Mouse (Mus musculus): Measurements from ENCODE around the gene H2-Q10. TPM values are rescaled to one million over a fixed set of nuclear protein-coding genes. Genes with fewer than 3 reads are reported as not detected.
"Not testable (repeated sequence)": the region's sequence is repeated elsewhere in the genome, so short reads cannot be mapped to it uniquely, and the experiment has no call there.

Gene H2-Q10
- polyA plus RNA-seq, 1 experiment from 2014 or later: 38.8 TPM

DNA sequence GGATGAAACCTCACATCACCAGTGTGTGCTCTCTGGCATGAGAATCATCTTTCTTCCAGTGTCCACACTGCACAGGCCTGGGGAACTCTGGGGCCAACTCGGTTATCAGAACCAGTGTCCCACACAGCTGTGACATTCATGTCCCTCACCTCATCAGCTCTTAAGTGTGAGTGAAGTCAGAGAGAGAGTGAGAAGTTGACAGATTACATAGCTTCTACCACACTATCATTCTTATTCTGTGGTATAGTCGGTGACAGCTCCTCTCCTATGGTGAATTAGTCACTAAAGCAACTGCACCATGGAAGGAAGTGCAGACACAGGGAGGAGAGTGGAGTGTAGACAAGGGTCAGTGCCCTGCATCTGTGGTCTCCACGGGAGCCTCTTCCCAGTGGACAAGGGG, 953 bp upstream of the H2-Q10 start:
- not testable (repeated sequence) for H3K27ac ChIP-seq; H3K36me3 ChIP-seq; H3K4me2 ChIP-seq (replicated peaks); ATAC-seq; H3K4me3 ChIP-seq (replicated peaks); H3K9ac ChIP-seq; H3K9me3 ChIP-seq
- Histone ChIP-seq H3K27me3 (replicated peaks) (peaks cover 20% of the 10 kb centered on the region), H3K4me1 (replicated peaks) (peaks cover 11% of the 10 kb centered on the region; the same call in 1 of the 2 replicates)
- 69% methylated on average over 3 of the region's 3 CpGs for WGBS

- no peak overlapping the region for H3K4me2 ChIP-seq (replicated peaks)
- no peak overlapping the region for H3K4me3 ChIP-seq (replicated peaks)
- H3K27me3 ChIP-seq (replicated peaks): no peaks in the 10 kb centered on the region
- H3K27ac ChIP-seq: no peak overlapping the region
- no peaks in the 10 kb centered on the region for H3K9me3 ChIP-seq
- H3K4me1 ChIP-seq (replicated peaks): no peaks in the 10 kb centered on the region
- no peak overlapping the region for H3K9ac ChIP-seq
- no peaks in the 10 kb centered on the region for H3K36me3 ChIP-seq
- 0 out of 2 replicates have a peak, but pooled peaks have one; percentile 51 for ATAC-seq
- under 1% methylated on average over 9 of the region's 9 CpGs for WGBS
These were observed 14.2 kb downstream of the H2-Q10 start for GRCm38 (mm10) chr17:35484066-35484465.

GRCm38 (mm10) chr17:35485702-35486101, 15.8 kb downstream of the H2-Q10 start:
- no peak overlapping the region for H3K9ac ChIP-seq
- H3K4me1 ChIP-seq (replicated peaks): no peaks in the 10 kb centered on the region
- no peaks in the 10 kb centered on the region for H3K36me3 ChIP-seq
- no peak for ATAC-seq
- H3K4me3 ChIP-seq (replicated peaks): no peak overlapping the region
- 25% methylated on average over 4 of the region's 4 CpGs for WGBS
- H3K9me3 ChIP-seq: no peaks in the 10 kb centered on the region
- H3K27ac ChIP-seq: no peak overlapping the region
- H3K27me3 ChIP-seq (replicated peaks): no peaks in the 10 kb centered on the region
- H3K4me2 ChIP-seq (replicated peaks): no peak overlapping the region

GRCm38 (mm10) chr17:35486726-35487125, 16.8 kb downstream of the H2-Q10 start:
- ATAC-seq: no peak
- 39% methylated on average over 10 of the region's 10 CpGs for WGBS

GRCm38 (mm10) chr17:35488041-35488440, 18.2 kb downstream of the H2-Q10 start:
- no peaks in the 10 kb centered on the region for H3K36me3 ChIP-seq
- H3K4me1 ChIP-seq (replicated peaks): no peaks in the 10 kb centered on the region
- H3K4me3 ChIP-seq (replicated peaks): no peak overlapping the region
- ATAC-seq: no peak
- H3K4me2 ChIP-seq (replicated peaks): no peak overlapping the region
- no peaks in the 10 kb centered on the region for H3K27me3 ChIP-seq (replicated peaks)
- no peak overlapping the region for H3K9ac ChIP-seq
- no peaks in the 10 kb centered on the region for H3K9me3 ChIP-seq
- 97% methylated on average over 2 of the region's 2 CpGs for whole genome bisulfite sequencing
- no peak overlapping the region for H3K27ac ChIP-seq

More at GRCm38 (mm10) chr17:35486726-35487125, 16.8 kb downstream of the H2-Q10 start:
- Histone ChIP-seq H3K27me3 (replicated peaks) (no peaks in the 10 kb centered on the region), H3K9me3 (no peaks in the 10 kb centered on the region), H3K36me3 (no peaks in the 10 kb centered on the region), H3K4me3 (replicated peaks) (no peak overlapping the region), H3K4me1 (replicated peaks) (no peaks in the 10 kb centered on the region), H3K9ac (no peak overlapping the region), H3K4me2 (replicated peaks) (no peak overlapping the region), H3K27ac (no peak overlapping the region)

GRCm38 (mm10) chr17:35490320-35490719, 20.4 kb downstream of the H2-Q10 start:
- Histone ChIP-seq H3K36me3 (no peaks in the 10 kb centered on the region), H3K27ac (no peak overlapping the region), H3K27me3 (replicated peaks) (no peaks in the 10 kb centered on the region), H3K4me1 (replicated peaks) (no peaks in the 10 kb centered on the region), H3K4me3 (replicated peaks) (no peak overlapping the region), H3K9me3 (no peaks in the 10 kb centered on the region), H3K4me2 (replicated peaks) (no peak overlapping the region), H3K9ac (no peak overlapping the region)
- WGBS: 75% methylated on average over 5 of the region's 5 CpGs
- no peak for ATAC-seq

DNA sequence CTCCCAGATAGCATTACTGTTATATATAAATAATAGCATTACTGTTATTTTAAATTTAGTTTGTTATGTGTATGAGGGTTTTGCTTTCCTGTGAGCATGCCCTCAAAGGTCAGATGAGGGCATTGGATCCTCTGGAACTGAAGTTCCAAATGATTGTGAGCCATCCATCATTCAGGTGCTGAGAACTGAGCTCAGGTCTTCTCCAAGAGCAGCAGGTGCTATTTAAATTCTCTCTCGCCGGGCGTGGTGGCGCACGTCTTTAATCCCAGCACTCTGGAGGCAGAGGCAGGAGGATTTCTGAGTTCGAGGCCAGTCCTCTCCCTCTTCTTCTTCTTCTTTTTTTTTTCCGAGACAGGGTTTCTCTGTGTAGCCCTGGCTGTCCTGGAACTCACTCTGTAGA, 27.2 kb downstream of the H2-Q10 start:
- no peak for ATAC-seq
- Histone ChIP-seq H3K4me3 (replicated peaks) (no peak overlapping the region), H3K27me3 (replicated peaks) (no peaks in the 10 kb centered on the region), H3K9ac (no peak overlapping the region), H3K9me3 (no peaks in the 10 kb centered on the region), H3K4me1 (replicated peaks) (no peaks in the 10 kb centered on the region), H3K4me2 (replicated peaks) (no peak overlapping the region), H3K27ac (no peak overlapping the region), H3K36me3 (no peaks in the 10 kb centered on the region)
- 91% methylated on average over 7 of the region's 7 CpGs for WGBS

DNA sequence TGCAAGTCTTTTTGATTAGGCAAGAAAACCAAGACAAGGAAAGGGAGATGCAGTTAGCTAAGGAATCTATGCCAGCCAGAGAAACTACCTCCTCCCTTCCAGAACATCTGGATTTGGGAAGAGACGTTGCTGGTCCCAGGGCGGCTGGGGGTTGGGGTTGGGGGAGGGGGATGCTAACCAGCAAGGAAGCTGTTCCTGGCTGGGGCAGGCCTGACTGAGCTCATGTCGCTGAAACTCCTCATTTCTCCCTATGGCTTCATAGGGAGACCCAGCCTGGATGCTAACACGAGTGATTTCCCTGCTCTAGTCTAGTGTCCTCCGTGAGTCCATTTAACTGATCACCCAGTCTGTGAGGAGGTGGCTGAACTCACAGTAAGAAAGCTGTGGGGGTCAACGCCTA, 32.3 kb downstream of the H2-Q10 start:
- Histone ChIP-seq H3K9ac (no peak overlapping the region), H3K27me3 (replicated peaks) (peaks cover 10% of the 10 kb centered on the region; the same call in 1 of the 2 replicates), H3K27ac (no peak overlapping the region), H3K4me2 (replicated peaks) (no peak overlapping the region), H3K9me3 (no peaks in the 10 kb centered on the region), H3K36me3 (no peaks in the 10 kb centered on the region), H3K4me3 (replicated peaks) (no peak overlapping the region), H3K4me1 (replicated peaks) (no peaks in the 10 kb centered on the region)
- no peak for ATAC-seq
- 22% methylated on average over 6 of the region's 6 CpGs for WGBS

GRCm38 (mm10) chr17:35502762-35503161, 32.9 kb downstream of the H2-Q10 start:
- WGBS: 52% methylated on average over 5 of the region's 5 CpGs
- Histone ChIP-seq H3K36me3 (no peaks in the 10 kb centered on the region), H3K27ac (no peak overlapping the region), H3K9me3 (no peaks in the 10 kb centered on the region), H3K4me3 (replicated peaks) (no peak overlapping the region), H3K9ac (no peak overlapping the region), H3K4me1 (replicated peaks) (no peaks in the 10 kb centered on the region), H3K27me3 (replicated peaks) (peaks cover 10% of the 10 kb centered on the region; the same call in 1 of the 2 replicates), H3K4me2 (replicated peaks) (no peak overlapping the region)
- ATAC-seq: no peak

DNA sequence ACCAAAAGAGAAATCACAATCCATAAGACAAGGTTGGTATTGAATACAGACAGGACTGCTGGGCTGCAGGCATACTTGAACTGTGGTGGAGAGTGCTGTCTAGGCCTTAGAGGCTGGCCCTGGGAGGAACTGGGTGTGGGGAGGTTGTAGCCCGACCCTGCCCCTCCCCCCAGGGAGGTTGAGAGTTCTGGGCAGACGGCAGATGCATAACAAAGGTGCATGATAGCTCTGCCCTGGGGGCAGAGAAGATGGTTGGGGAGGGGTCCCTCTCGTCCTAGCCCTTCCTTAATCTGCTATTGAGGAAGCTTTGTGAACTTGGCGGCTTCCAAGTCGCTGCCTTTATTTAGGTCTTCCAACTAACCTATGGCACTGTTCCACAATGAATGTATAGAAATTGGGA, 34.0 kb downstream of the H2-Q10 start:
- H3K4me3 ChIP-seq (replicated peaks): no peak overlapping the region
- ATAC-seq: no peak
- whole genome bisulfite sequencing: 35% methylated on average over 5 of the region's 5 CpGs
- no peak overlapping the region for H3K4me2 ChIP-seq (replicated peaks)
- no peaks in the 10 kb centered on the region for H3K4me1 ChIP-seq (replicated peaks)
- peaks cover 10% of the 10 kb centered on the region; the same call in 1 of the 2 replicates for H3K27me3 ChIP-seq (replicated peaks)
- no peak overlapping the region for H3K27ac ChIP-seq
- H3K36me3 ChIP-seq: no peaks in the 10 kb centered on the region
- no peaks in the 10 kb centered on the region for H3K9me3 ChIP-seq
- no peak overlapping the region for H3K9ac ChIP-seq

- Histone ChIP-seq H3K27me3 (replicated peaks) (peaks cover 10% of the 10 kb centered on the region; the same call in 1 of the 2 replicates), H3K36me3 (no peaks in the 10 kb centered on the region), H3K9ac (no peak overlapping the region), H3K4me1 (replicated peaks) (no peaks in the 10 kb centered on the region), H3K4me2 (replicated peaks) (no peak overlapping the region), H3K4me3 (replicated peaks) (no peak overlapping the region), H3K27ac (no peak overlapping the region), H3K9me3 (no peaks in the 10 kb centered on the region)
- 43% methylated on average over 8 of the region's 8 CpGs for WGBS
- ATAC-seq: no peak
These were observed 35.0 kb downstream of the H2-Q10 start for GRCm38 (mm10) chr17:35504628-35505481.

- ATAC-seq: no peak
- Histone ChIP-seq H3K4me2 (replicated peaks) (no peak within 1 kb of the TSS), H3K27ac (no peak within 1 kb of the TSS), H3K4me1 (replicated peaks) (no peaks in the 10 kb centered on the region), H3K27me3 (replicated peaks) (peaks cover 10% of the 10 kb centered on the region; the same call in 1 of the 2 replicates), H3K4me3 (replicated peaks) (no peak within 1 kb of the TSS), H3K36me3 (no peaks in the 10 kb centered on the region), H3K9ac (no peak within 1 kb of the TSS), H3K9me3 (no peaks in the 10 kb centered on the region)
- WGBS: 51% methylated on average over 13 of the region's 13 CpGs
These were observed 35.9 kb downstream of the H2-Q10 start, which contains the start of gene Pou5f1 for GRCm38 (mm10) chr17:35505776-35506175. Gene Pou5f1 (plus strand): TSS chr17:35506018.

DNA sequence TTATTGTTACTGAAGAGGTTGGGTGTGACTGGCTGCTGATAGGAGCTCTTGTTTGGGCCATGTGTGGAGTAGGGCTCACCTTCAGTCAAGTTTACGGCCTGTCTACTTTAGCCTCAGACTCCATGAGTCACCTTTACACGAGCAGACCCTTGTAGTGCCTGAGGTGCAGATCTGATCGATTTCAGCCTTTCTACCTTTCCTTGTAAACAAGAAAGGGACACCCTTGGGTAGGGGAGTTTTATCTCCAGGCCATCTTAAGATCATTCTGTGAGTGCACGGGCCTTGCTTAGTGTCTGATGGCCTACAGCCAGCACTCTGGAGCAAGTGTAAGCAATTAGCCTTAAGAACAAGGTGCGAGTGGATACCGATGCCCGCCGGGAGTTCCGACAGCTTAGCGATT, 37.0 kb downstream of the H2-Q10 start:
- H3K9me3 ChIP-seq: no peaks in the 10 kb centered on the region
- peaks cover 10% of the 10 kb centered on the region; the same call in 1 of the 2 replicates for H3K27me3 ChIP-seq (replicated peaks)
- no peak overlapping the region for H3K27ac ChIP-seq
- 21% methylated on average over 10 of the region's 10 CpGs for WGBS
- H3K9ac ChIP-seq: no peak overlapping the region
- H3K4me2 ChIP-seq (replicated peaks): no peak overlapping the region
- H3K36me3 ChIP-seq: no peaks in the 10 kb centered on the region
- no peak overlapping the region for H3K4me3 ChIP-seq (replicated peaks)
- no peak for ATAC-seq
- no peaks in the 10 kb centered on the region for H3K4me1 ChIP-seq (replicated peaks)

Measured in intestine, embryonic 15.5 days (tissue).